Mouse (Mus musculus) lung, adult 2 months (tissue): ENCODE results near the gene Zfp524.

ENCODE experiments used
- CTCF ChIP-seq: fragments of 200-500 bp; IDR thresholded peaks from 2 replicates; pipeline ENCODE4 v1.5.1; 2011; ENCODE audit warnings: mild to moderate bottlenecking, low read length, control low read depth; ENCODE audit not compliant: insufficient read depth
- POLR2A ChIP-seq: fragments of 200-500 bp; IDR thresholded peaks from 2 replicates; pipeline ENCODE4 v1.6.1; 2011; ENCODE audit warnings: low read depth, mild to moderate bottlenecking, control low read depth, low read length, borderline replicate concordance; ENCODE audit errors: extremely low read depth

- TF ChIP-seq CTCF (no peak), POLR2A (no peak)
These were observed 26.0 kb upstream of the Zfp524 start for GRCm38 (mm10) chr7:4988250-4988649.
